Mouse (Mus musculus): Measurements from ENCODE around the gene Fgfr2. TPM values are rescaled to one million over a fixed set of nuclear protein-coding genes. Genes with fewer than 3 reads are reported as not detected.

Fgfr2 gene
- total RNA-seq, 2 experiments from 2014 or later = 27.3 to 32.7 TPM

- DNase-seq (ENCODE audit: low spot score in 2 of 2) = peak; percentile 20 to 63
These were observed 1267.5 kb downstream of the Fgfr2 start for GRCm38 (mm10) chr7:131855641-131856040.

GRCm38 (mm10) chr7:131850579-131850978 lies 1272.6 kb downstream of the Fgfr2 start:
- intact Hi-C loops (cut with DNase I) = no loop called here
- no peak for DNase-seq (ENCODE audit: low spot score in 2 of 2)

More at GRCm38 (mm10) chr7:131855641-131856040, 1267.5 kb downstream of the Fgfr2 start:
- intact Hi-C loops (cut with DNase I) = no loop called here

GRCm38 (mm10) chr7:131846066-131846905 lies 1276.9 kb downstream of the Fgfr2 start:
- intact Hi-C loops (cut with DNase I) = no loop called here
- no peak for DNase-seq (ENCODE audit: low spot score in 2 of 2)

DNA sequence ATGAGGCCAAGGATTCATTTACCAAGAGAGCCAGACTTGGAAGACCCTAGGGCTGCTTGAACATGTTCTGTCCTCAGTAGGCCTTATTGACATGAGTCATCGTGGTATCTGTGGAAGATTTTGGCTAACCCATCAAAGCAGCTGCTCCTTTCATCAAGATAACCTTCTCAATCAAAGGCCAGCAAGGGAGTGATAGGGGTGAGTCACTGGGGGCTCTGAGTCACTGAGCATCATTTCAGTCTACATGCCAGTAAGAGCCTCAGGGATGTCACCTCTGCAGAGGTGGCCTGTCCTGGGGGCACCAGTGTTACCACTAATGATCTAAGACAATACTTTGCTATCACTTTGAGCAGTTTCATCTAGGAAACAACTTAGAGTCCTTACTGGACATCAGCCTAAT lies 1292.9 kb downstream of the Fgfr2 start:
- intact Hi-C loops (cut with DNase I) = no loop called here
- DNase-seq (ENCODE audit: low spot score in 2 of 2) = no peak

DNA sequence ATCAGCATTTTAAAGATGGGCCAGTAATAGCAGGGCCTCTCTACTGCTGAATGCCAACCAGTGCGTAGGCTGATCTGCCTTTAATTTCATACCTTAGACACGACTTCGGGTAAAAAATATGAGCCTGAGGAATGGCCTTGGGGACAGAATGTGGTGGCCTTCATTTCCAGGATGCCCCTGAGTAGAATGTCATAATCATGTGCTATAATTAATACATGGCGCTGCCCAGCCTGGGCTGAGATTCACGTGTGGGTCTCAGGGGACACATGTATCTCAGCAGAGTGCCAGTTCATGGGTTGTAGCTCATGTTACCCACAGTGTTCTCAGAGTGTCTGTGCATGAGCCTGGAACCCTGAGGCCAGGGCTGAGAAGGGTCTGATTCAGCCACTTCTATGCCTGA lies 1296.3 kb downstream of the Fgfr2 start:
- no peak for DNase-seq (ENCODE audit: low spot score in 2 of 2)
- intact Hi-C loops (cut with DNase I) = no loop called here

DNA sequence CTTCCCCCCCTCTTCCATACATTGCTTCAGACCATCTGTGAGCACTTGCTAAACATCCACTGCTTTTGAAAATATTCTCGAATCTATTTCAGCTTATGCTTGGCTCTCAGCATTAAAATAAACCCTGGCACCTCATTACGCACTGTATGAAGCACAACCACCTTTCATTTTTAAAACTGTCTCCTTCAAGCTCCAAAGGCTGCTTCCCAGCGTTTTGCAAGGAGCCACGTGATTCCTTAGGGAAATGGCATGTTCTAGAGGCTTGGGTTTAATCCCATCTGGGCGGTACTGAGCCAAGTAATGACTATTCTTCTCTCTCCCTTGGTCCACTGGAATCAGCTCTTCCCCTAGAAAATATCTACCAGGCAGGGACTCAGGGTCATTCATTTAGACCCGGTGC lies 1305.2 kb downstream of the Fgfr2 start:
- intact Hi-C loops (cut with DNase I) = no loop called here
- DNase-seq (ENCODE audit: low spot score in 2 of 2) = peak; percentile 60 to 75

GRCm38 (mm10) chr7:131816641-131817040 lies 1306.5 kb downstream of the Fgfr2 start:
- DNase-seq (ENCODE audit: low spot score in 2 of 2) = no peak
- intact Hi-C loops (cut with DNase I) = no loop called here

DNA sequence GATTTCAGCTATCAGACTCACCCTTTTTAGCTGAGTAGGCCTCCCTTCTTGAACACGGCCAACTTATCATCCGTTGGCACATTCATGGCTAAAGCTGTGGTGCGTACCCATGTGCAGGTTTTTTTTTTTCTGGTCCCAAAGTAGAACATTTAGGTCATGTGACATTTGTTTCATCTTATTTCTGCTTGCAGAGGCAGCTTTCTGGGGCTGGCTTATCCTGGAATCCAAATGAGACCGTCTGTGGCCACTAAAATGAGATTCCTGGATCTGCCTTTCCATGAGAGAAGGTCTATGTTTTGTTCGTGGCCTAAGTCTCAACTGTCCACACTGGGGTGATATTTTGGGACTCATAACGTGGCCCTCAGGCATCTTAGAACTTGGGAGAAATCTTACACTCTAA lies 1311.0 kb downstream of the Fgfr2 start:
- DNase-seq (ENCODE audit: low spot score in 2 of 2) = peak; percentile 14 to 42
- intact Hi-C loops (cut with DNase I) = no loop called here

GRCm38 (mm10) chr7:131810916-131811315 lies 1312.2 kb downstream of the Fgfr2 start:
- DNase-seq (ENCODE audit: low spot score in 2 of 2) = no peak
- intact Hi-C loops (cut with DNase I) = no loop called here

- DNase-seq (ENCODE audit: low spot score in 2 of 2) = no peak
- intact Hi-C loops (cut with DNase I) = no loop called here
These were observed 1313.5 kb downstream of the Fgfr2 start for GRCm38 (mm10) chr7:131809584-131810181.

DNA sequence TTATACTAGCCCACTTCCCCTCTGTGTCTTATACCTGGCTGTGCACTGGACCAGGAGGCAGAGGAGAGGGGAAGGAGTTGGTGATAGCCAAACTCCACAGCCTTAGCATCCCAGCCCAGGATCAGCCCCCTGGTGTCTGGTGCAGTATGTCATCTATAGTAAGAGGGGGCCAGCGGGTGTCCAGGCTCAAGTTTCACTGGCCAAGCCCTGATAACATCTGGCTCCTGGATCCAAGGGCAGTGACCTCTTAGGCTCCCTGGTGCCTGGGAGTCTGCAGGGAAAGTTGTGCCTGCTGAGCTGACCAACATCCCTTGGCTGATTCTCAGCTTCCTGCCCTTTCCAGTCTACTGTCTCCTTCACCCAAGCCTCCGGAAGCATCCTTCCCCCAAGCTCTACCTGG lies 1315.9 kb downstream of the Fgfr2 start:
- intact Hi-C loops (cut with DNase I) = no loop called here
- no peak for DNase-seq (ENCODE audit: low spot score in 2 of 2)

- DNase-seq (ENCODE audit: low spot score in 2 of 2) = no peak
- intact Hi-C loops (cut with DNase I) = no loop called here
These were observed 1317.5 kb downstream of the Fgfr2 start for GRCm38 (mm10) chr7:131805525-131806202.

DNA sequence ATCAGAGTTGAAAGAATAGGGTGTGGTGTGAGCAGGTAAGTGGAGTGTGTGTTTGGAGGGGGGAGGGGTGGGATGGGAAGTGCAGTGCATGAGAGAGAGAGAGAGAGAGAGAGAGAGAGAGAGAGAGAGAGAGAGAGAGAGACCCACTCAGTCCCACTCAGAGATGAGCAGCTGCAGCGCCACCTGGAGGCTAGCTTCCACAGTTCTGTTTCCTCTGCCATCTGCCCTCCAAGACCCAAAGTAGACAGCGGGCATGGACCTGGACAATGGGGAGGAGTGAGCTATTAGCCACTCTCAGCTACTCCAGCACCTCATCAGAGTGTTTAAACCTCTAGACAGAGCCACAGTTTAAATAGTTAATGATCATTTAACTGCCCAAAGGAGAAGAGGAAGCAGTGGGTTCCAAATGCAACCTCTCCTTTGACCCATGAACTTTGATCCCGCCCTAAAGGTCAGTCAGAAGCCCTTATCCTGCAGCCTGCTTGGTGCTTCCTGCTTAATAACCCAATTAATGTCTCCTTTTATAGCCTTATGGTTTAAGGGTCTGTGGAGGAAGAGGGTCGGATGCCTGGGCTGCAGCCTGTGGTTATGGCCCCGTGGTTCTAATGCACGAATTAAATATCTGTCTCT lies 1322.6 kb downstream of the Fgfr2 start:
- intact Hi-C loops (cut with DNase I) = no loop called here
- DNase-seq (ENCODE audit: low spot score in 2 of 2) = no peak

DNA sequence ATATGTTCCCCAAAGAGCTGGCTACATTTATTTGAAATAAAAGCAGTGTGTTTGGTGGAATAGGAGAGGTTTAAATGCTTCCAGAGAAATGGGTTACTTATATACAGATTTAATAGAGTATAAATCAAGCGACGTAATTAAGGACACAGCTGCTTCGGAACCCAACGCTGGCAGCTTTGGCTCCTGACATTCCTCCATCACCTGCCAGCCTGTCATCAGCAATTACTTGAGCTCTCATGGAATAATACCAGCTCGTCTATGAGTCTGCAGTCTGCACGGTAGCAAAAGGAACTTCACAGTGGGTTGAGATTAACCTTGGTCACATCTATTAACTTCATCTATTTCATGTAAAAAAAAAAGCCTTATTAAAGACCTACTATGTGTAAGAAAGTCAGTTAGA lies 1326.0 kb downstream of the Fgfr2 start:
- intact Hi-C loops (cut with DNase I) = no loop called here
- DNase-seq (ENCODE audit: low spot score in 2 of 2) = no peak

GRCm38 (mm10) chr7:131788595-131789206 lies 1334.4 kb downstream of the Fgfr2 start:
- DNase-seq (ENCODE audit: low spot score in 2 of 2) = no peak
- intact Hi-C loops (cut with DNase I) = no loop called here

- DNase-seq (ENCODE audit: low spot score in 2 of 2) = no peak
- intact Hi-C loops (cut with DNase I) = no loop called here
These were observed 1337.4 kb downstream of the Fgfr2 start for GRCm38 (mm10) chr7:131785721-131786120.

- intact Hi-C loops (cut with DNase I) = no loop called here
These were observed 1344.7 kb downstream of the Fgfr2 start for GRCm38 (mm10) chr7:131778271-131778985.

GRCm38 (mm10) chr7:131777461-131778270 lies 1345.5 kb downstream of the Fgfr2 start:
- intact Hi-C loops (cut with DNase I) = no loop called here
- no peak for DNase-seq (ENCODE audit: low spot score in 2 of 2)

More at GRCm38 (mm10) chr7:131778271-131778985, 1344.7 kb downstream of the Fgfr2 start:
- no peak for DNase-seq (ENCODE audit: low spot score in 2 of 2)
